Mouse (Mus musculus) neural tube, embryonic 11.5 days (tissue): ENCODE measurements around the gene Uba52. TPM values are rescaled to one million over a fixed set of nuclear protein-coding genes. Genes with fewer than 3 reads are reported as not detected.
A peak's percentile ranks its signal among the peaks of the same experiment; 100 is the strongest.

Experiments used
- ATAC-seq: fragments of 200-750 bp; cut with Nextera tagmentation; 2 replicates; pipeline ENCODE4 v1.8.0; 2017; ENCODE audit warnings: moderate number of reproducible peaks, mild to moderate bottlenecking, moderate TSS enrichment, moderate library complexity; ENCODE audit not compliant: insufficient read depth, low FRiP score, low TSS enrichment
- DNase-seq: peaks from one replicate; pipeline ENCODE4 v3.0.0-alpha.2; 2015; ENCODE audit warnings: low spot score
- H3K27ac ChIP-seq: fragments of 300-500 bp; sonication (generic); 2 replicates; pipeline ENCODE4 v1.5.1; 2014; ENCODE audit warnings: low read depth, mild to moderate bottlenecking, low read length
- H3K27me3 ChIP-seq: fragments of 300-500 bp; sonication (generic); 2 replicates; pipeline ENCODE4 v1.6.1; 2014; ENCODE audit warnings: mild to moderate bottlenecking, low read length, mixed read lengths; ENCODE audit not compliant: control insufficient read depth, insufficient read depth
- H3K36me3 ChIP-seq: fragments of 300-500 bp; sonication (generic); 2 replicates; pipeline ENCODE4 v1.6.1; 2014; ENCODE audit warnings: mild to moderate bottlenecking, low read length, moderate library complexity, mixed read lengths; ENCODE audit not compliant: control insufficient read depth, insufficient read depth
- H3K4me1 ChIP-seq: fragments of 300-500 bp; sonication (generic); 2 replicates; pipeline ENCODE4 v1.6.1; 2014; ENCODE audit warnings: low read length, mixed read lengths; ENCODE audit not compliant: control insufficient read depth, insufficient read depth
- H3K4me2 ChIP-seq: fragments of 300-500 bp; sonication (generic); 2 replicates; pipeline ENCODE4 v1.6.1; 2014; ENCODE audit warnings: low read depth, mild to moderate bottlenecking, moderate library complexity
- H3K4me3 ChIP-seq: fragments of 300-500 bp; sonication (generic); 2 replicates; pipeline ENCODE4 v1.5.1; 2014; ENCODE audit warnings: low read depth, low read length
- H3K9ac ChIP-seq: fragments of 300-500 bp; sonication (generic); 2 replicates; pipeline ENCODE4 v1.6.1; 2014; ENCODE audit warnings: mild to moderate bottlenecking, low read length
- H3K9me3 ChIP-seq: fragments of 300-500 bp; sonication (generic); 2 replicates; pipeline ENCODE4 v1.6.1; 2016; ENCODE audit warnings: low read length; ENCODE audit not compliant: control insufficient read depth
- WGBS: fragments of 180-500 bp; shearing (Covaris S2); extraction: QIAGEN DNeasy Blood & Tissue Kit; methylation state at CpG from one replicate; pipeline ENCODE4 v1.1.7; 2014; 5-methylcytosine and 5-hydroxymethylcytosine counted together
- polyA plus RNA-seq: library from polyadenylated mRNA; unstranded; fragments of >200 nt; fragmentation: Nextera tagmentation; extraction: Ambion mirVana; gene quantifications from 2 replicates; pipeline ENCODE4 v1.2.1, GENCODE M21; 2014

The Uba52 gene
- 809 and 814 TPM in 2 replicates for polyA plus RNA-seq

GRCm38 (mm10) chr8:70510228-70510915, at the start of gene Uba52:
Gene Uba52, minus strand, starts transcription at chr8:70510801.
- peaks cover 12% of the 10 kb centered on the region for H3K36me3 ChIP-seq
- peak within 1 kb of the TSS; percentile 69 for H3K27ac ChIP-seq
- no peaks in the 10 kb centered on the region for H3K27me3 ChIP-seq
- H3K4me1 ChIP-seq, result peaks cover 20% of the 10 kb centered on the region
- ATAC-seq, result peak; percentile 74
- H3K4me2 ChIP-seq, result peak within 1 kb of the TSS; percentile 98
- H3K4me3 ChIP-seq, result peak within 1 kb of the TSS; percentile 99
- no peaks in the 10 kb centered on the region for H3K9me3 ChIP-seq
- peak within 1 kb of the TSS; percentile 97 for H3K9ac ChIP-seq
- DNase-seq, result peak; percentile 99
- WGBS, result 2% methylated on average over 56 of the region's 74 CpGs

GRCm38 (mm10) chr8:70560096-70560495, 49.5 kb upstream of the Uba52 start:
- H3K4me2 ChIP-seq, result no peak overlapping the region
- no peak overlapping the region for H3K4me3 ChIP-seq
- H3K27ac ChIP-seq, result no peak overlapping the region
- no peaks in the 10 kb centered on the region for H3K9me3 ChIP-seq
- DNase-seq (no peak), ATAC-seq (no peak)
- H3K36me3 ChIP-seq, result no peaks in the 10 kb centered on the region
- WGBS, result 72% methylated on average over 2 of the region's 2 CpGs
- no peaks in the 10 kb centered on the region for H3K27me3 ChIP-seq
- H3K9ac ChIP-seq, result no peak overlapping the region
- peaks cover 6% of the 10 kb centered on the region; the same call in 1 of the 2 replicates for H3K4me1 ChIP-seq

GRCm38 (mm10) chr8:70558983-70559382, 48.4 kb upstream of the Uba52 start:
- Histone ChIP-seq H3K4me1 (peaks cover 6% of the 10 kb centered on the region; the same call in 1 of the 2 replicates), H3K9ac (no peak overlapping the region), H3K4me2 (no peak overlapping the region), H3K27ac (no peak overlapping the region), H3K36me3 (no peaks in the 10 kb centered on the region), H3K27me3 (no peaks in the 10 kb centered on the region), H3K9me3 (no peaks in the 10 kb centered on the region), H3K4me3 (no peak overlapping the region)
- DNase-seq (no peak), ATAC-seq (no peak)
- 77% methylated on average over 3 of the region's 3 CpGs for WGBS

- H3K36me3 ChIP-seq, result no peaks in the 10 kb centered on the region
- no peak overlapping the region for H3K4me3 ChIP-seq
- DNase-seq (no peak), ATAC-seq (no peak)
- H3K9me3 ChIP-seq, result no peaks in the 10 kb centered on the region
- H3K4me1 ChIP-seq, result peaks cover 6% of the 10 kb centered on the region; the same call in 1 of the 2 replicates
- H3K27ac ChIP-seq, result no peak overlapping the region
- no peak overlapping the region for H3K9ac ChIP-seq
- H3K27me3 ChIP-seq, result no peaks in the 10 kb centered on the region
- WGBS, result 79% methylated on average over 4 of the region's 4 CpGs
- no peak overlapping the region for H3K4me2 ChIP-seq
Observed at GRCm38 (mm10) chr8:70558334-70558733, 47.7 kb upstream of the Uba52 start.

GRCm38 (mm10) chr8:70555079-70555747, 44.6 kb upstream of the Uba52 start:
- no peak for ATAC-seq
- no peaks in the 10 kb centered on the region for H3K9me3 ChIP-seq

GRCm38 (mm10) chr8:70553740-70554139, 43.1 kb upstream of the Uba52 start:
- no peaks in the 10 kb centered on the region for H3K27me3 ChIP-seq
- no peak overlapping the region for H3K27ac ChIP-seq
- ATAC-seq, result no peak
- no peaks in the 10 kb centered on the region for H3K36me3 ChIP-seq
- no peak overlapping the region for H3K4me3 ChIP-seq
- no peaks in the 10 kb centered on the region for H3K4me1 ChIP-seq
- no peak overlapping the region for H3K9ac ChIP-seq
- no peak for DNase-seq
- no peak overlapping the region for H3K4me2 ChIP-seq
- no peaks in the 10 kb centered on the region for H3K9me3 ChIP-seq

More at GRCm38 (mm10) chr8:70555079-70555747, 44.6 kb upstream of the Uba52 start:
- Histone ChIP-seq H3K4me3 (no peak overlapping the region), H3K27me3 (no peaks in the 10 kb centered on the region), H3K4me2 (no peak overlapping the region), H3K27ac (no peak overlapping the region), H3K4me1 (no peaks in the 10 kb centered on the region), H3K9ac (no peak overlapping the region), H3K36me3 (no peaks in the 10 kb centered on the region)
- WGBS, result 91% methylated on average over 4 of the region's 4 CpGs
- DNase-seq, result no peak

GRCm38 (mm10) chr8:70552836-70553235, 42.2 kb upstream of the Uba52 start:
- Histone ChIP-seq H3K27ac (no peak overlapping the region), H3K9ac (no peak overlapping the region), H3K4me3 (no peak overlapping the region), H3K4me2 (no peak overlapping the region), H3K9me3 (no peaks in the 10 kb centered on the region), H3K27me3 (no peaks in the 10 kb centered on the region), H3K36me3 (no peaks in the 10 kb centered on the region), H3K4me1 (no peaks in the 10 kb centered on the region)
- DNase-seq (no peak), ATAC-seq (no peak)
- WGBS, result 79% methylated on average over 1 of the region's 1 CpGs

GRCm38 (mm10) chr8:70551558-70552161, 41.1 kb upstream of the Uba52 start:
- Histone ChIP-seq H3K9ac (no peak overlapping the region), H3K36me3 (no peaks in the 10 kb centered on the region), H3K4me3 (no peak overlapping the region), H3K9me3 (no peaks in the 10 kb centered on the region), H3K27me3 (no peaks in the 10 kb centered on the region), H3K4me1 (no peaks in the 10 kb centered on the region), H3K27ac (no peak overlapping the region), H3K4me2 (no peak overlapping the region)
- ATAC-seq, result no peak
- DNase-seq, result no peak
- WGBS, result 74% methylated on average over 3 of the region's 3 CpGs
